Mouse (Mus musculus): Measurements from ENCODE around the gene Pde10a.

DNA sequence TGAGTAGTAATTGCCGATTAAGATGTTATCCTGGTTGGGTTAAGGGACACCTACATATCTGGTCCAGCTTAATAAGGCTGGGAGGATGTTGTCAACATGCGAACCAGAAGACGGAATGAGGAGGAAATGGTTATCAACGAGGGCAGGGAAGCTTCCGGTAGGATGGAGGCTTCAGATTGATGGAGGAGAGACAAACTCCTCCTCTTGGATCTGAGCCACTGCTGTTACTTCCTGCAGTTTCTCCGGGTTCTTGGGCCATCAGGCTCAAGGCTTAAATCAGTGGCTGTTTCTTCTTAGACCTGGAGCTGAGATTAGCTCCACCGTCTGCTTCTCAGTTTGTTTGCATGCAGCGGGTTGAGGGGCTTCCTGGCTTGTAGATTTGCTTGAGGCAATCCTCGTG is 30.6 kb downstream of the Pde10a start:
- TF ChIP-seq CTCF (IDR thresholded peaks at IDR 0.05) (no peak), POLR2A (IDR thresholded peaks at IDR 0.05; ENCODE audit: insufficient read depth, low read depth, low read length) (no peak)
